Mouse (Mus musculus) thymus, adult 2 months (tissue): ENCODE data around the gene Smarcc2. TPM values are rescaled to one million over a fixed set of nuclear protein-coding genes. Genes with fewer than 3 reads are reported as not detected.

Source experiments
- DNase-seq: peaks from one replicate; pipeline ENCODE4 v3.0.0; 2021
- H3K27ac ChIP-seq: fragments of 200-500 bp; 2 replicates; pipeline ENCODE4 v1.5.1; 2012; ENCODE audit warnings: low read length, control low read depth; ENCODE audit not compliant: control insufficient read depth, insufficient read depth
- H3K27me3 ChIP-seq: fragments of 200-500 bp; 2 replicates; pipeline ENCODE4 v1.6.1; 2012; ENCODE audit warnings: mild to moderate bottlenecking, low read length, moderate library complexity, mixed read lengths; ENCODE audit not compliant: control insufficient read depth, insufficient read depth
- H3K36me3 ChIP-seq: fragments of 200-500 bp; 2 replicates; pipeline ENCODE4 v1.6.1; 2012; ENCODE audit warnings: mild to moderate bottlenecking, low read length, moderate library complexity; ENCODE audit not compliant: control insufficient read depth, insufficient read depth
- H3K4me1 ChIP-seq: fragments of 200-500 bp; replicated peaks from 2 replicates; pipeline ENCODE4 v1.6.1; 2012; ENCODE audit warnings: low read length; ENCODE audit not compliant: control insufficient read depth, insufficient read depth
- H3K4me3 ChIP-seq: fragments of 200-500 bp; 2 replicates; pipeline ENCODE4 v1.5.1; 2012; ENCODE audit warnings: mild to moderate bottlenecking, low read length, control low read depth, moderate library complexity; ENCODE audit not compliant: control insufficient read depth, insufficient read depth
- CTCF ChIP-seq: fragments of 200-500 bp; IDR thresholded peaks from 2 replicates; pipeline ENCODE4 v1.5.1; 2012; ENCODE audit warnings: mild to moderate bottlenecking, control low read depth, low read length, moderate library complexity, borderline replicate concordance; ENCODE audit not compliant: control insufficient read depth, poor library complexity, insufficient read depth; ENCODE audit errors: extremely low read depth
- POLR2A ChIP-seq: fragments of 200-500 bp; IDR thresholded peaks from 2 replicates; pipeline ENCODE4 v1.6.1; 2012; ENCODE audit warnings: mild to moderate bottlenecking, low read length, control low read depth, moderate library complexity; ENCODE audit not compliant: control insufficient read depth, poor library complexity, insufficient read depth; ENCODE audit errors: extremely low read depth
- WGBS: fragments of 180-500 bp; shearing (Covaris S2); methylation state at CpG from one replicate; pipeline ENCODE4 v1.1.7; 2018; 5-methylcytosine and 5-hydroxymethylcytosine counted together
- polyA plus RNA-seq: library from polyadenylated mRNA; depleted of rRNA; stranded (reverse); fragments of >200 nt; gene quantifications from 2 replicates; pipeline ENCODE4 v1.2.3, GENCODE M21; 2012; rRNA removed

The Smarcc2 gene
- polyA plus RNA-seq, result 176 and 211 TPM in 2 replicates

DNA sequence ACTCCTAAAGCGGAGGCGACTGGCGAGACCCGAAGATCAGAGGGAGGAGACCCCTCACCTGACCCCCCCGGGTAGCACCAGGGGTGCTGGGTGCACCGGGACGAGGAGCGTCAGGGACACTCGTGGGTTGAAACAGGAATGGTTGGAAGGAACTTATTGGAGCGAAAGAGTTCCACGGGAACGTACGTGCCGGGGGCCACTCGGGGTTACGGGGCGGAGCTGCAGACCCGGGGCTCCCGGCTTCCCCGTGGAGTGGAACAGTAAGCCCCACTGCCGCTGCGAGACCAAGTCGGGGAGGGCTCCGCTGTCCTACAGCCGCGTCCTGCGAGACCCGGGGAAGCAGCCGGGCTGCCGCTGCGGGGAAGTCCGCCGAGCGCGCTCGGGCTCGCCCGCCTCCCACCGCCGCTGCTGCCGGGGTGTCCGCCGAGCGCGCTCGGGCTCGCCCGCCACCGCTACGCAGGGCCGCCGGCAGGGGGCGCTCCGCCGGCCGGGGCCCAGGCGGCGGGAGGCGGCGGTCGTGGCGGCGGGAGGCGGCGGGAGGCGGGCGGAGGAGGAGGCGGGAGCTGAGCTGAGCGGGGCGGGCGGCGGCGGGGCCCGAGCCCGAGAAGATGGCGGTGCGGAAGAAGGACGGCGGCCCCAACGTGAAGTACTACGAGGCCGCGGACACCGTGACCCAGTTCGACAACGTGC is at the start of gene Smarcc2:
Gene Smarcc2 (plus strand): TSS at position 530 of the 690 bp plus-strand sequence.
- Histone ChIP-seq H3K4me1 (peaks cover 14% of the 10 kb centered on the region), H3K4me3 (peak within 1 kb of the TSS; percentile 94), H3K36me3 (peaks cover 21% of the 10 kb centered on the region), H3K27ac (peak within 1 kb of the TSS; percentile 76), H3K27me3 (no peaks in the 10 kb centered on the region)
- DNase-seq, result peak; percentile 80
- WGBS, result under 1% methylated on average over 67 of the region's 86 CpGs
- TF ChIP-seq POLR2A (peak; percentile 53), CTCF (peak; percentile 80; the same call in 1 of the 2 replicates)

DNA sequence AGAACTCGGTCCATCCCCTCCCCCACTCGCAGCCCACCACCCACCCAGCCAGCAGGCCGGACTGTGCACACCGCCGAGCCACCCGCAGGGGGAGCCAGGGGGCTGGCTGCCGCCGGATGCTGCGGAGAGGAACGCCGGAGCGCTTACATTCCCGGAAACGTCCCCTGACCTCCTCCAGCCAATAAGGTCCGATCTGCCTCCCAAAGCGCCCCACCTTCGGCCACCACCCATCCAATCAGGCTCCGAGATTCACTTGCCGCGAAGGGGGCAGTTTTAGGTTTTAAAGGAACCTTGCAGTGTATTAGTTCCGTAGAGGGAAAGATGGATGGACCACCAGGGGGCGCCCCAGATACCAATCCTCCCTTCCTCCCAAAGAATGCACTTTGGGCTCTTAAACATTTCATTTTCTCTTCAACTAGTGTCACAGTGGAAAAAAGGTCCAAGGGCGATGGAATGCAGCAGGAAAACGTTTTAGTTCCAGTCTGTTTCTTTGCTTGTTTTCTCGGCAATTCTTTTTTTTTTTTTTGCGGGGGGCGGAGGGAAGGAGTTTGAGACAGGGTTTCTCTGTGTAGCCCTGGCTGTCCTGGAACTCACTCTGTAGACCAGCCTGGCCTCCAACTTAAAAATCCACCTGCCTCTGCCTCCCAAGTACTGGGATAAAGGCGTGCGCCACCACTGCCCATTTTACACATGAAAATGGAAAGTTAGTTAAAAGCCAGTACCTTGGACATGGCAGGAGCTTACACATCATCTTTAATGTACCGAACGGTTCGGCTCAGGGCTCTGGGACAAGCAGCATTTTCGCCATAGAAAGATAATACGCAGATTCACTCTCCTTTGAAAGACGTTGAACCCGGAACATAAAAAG is 49.1 kb upstream of the Smarcc2 start:
- no peaks in the 10 kb centered on the region for H3K36me3 ChIP-seq
- no peaks in the 10 kb centered on the region for H3K27me3 ChIP-seq
- peak; percentile 91 for TF ChIP-seq CTCF
- peak; percentile 63; the same call in 1 of the 2 replicates for TF ChIP-seq POLR2A
- peak overlapping the region; percentile 68 for H3K4me3 ChIP-seq
- DNase-seq, result peak; percentile 96
- peaks cover 25% of the 10 kb centered on the region for H3K4me1 ChIP-seq
- H3K27ac ChIP-seq, result peak overlapping the region; percentile 94
- 7% methylated on average over 36 of the region's 36 CpGs for WGBS

DNA sequence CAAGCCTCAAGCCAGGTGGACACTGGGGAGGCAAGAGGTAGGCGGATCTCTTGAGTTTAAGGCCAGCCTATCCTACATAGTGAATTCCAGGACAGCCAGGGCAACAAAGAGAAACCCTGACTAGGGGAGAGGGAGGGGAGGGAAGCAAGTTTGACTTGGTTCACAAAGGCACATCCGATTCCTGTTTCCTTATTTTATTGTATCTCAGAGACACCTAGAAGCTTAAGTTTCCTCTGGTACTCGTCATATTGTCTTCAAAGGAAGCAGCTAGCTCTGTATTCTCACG is 48.5 kb upstream of the Smarcc2 start:
- Histone ChIP-seq H3K36me3 (no peaks in the 10 kb centered on the region), H3K4me3 (peak overlapping the region; percentile 35), H3K27ac (peak overlapping the region; percentile 94), H3K4me1 (peaks cover 25% of the 10 kb centered on the region), H3K27me3 (no peaks in the 10 kb centered on the region)
- TF ChIP-seq CTCF, result no peak
- WGBS, result 11% methylated on average over 4 of the region's 4 CpGs
- peak; percentile 16 for DNase-seq

DNA sequence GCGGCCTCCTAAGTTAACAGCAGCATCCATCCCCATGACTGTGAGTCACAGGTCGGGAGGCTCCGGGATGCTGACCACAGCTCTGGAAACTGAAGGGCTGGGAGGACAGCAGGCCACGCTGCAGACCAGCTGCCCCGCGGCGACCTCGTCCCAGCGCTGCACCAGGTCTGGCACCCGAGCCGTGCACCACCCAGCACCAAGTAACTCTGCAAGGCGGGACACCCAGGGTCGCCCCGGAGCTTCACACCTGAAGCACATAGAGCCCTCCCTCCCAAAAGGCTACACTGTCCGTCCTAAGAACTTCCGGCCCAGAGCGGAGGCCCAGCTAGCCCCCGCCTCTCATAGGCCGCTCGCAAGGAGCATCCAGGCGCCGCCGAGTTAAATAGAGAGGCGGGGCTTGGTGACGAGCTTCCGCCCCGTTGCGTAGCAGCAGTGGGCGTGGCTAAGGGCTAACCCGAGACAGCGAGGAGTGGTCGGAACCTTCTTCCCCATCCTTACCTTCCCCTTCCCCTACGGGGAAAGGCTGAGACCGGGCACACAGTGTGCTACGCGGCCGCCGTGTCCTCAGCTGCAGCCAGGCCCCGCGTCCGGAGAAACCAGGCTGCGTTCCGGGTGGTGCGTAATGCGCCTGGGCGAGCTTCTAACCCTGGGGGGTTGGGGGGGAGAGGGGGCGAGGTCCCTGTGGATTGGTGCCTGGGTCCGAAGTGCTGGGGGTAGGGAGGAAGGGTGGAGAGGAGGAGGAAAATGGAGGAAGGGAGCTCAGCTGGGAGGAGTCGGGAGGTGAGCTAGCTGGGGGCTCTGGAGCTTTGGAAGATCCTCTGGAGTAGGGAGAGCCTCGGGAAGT is 47.6 kb upstream of the Smarcc2 start, which contains the start of the genes Nabp2 and Rnf41:
Gene Nabp2 (minus strand): TSS at position 282 of the 844 bp plus-strand sequence.
Gene Rnf41 (plus strand): TSS at position 447 of the 844 bp plus-strand sequence.
- H3K4me3 ChIP-seq, result peak within 1 kb of the TSS; percentile 87
- TF ChIP-seq CTCF (0 out of 2 replicates have a peak, but pooled peaks have one; percentile 19), POLR2A (peak; percentile 96)

DNA sequence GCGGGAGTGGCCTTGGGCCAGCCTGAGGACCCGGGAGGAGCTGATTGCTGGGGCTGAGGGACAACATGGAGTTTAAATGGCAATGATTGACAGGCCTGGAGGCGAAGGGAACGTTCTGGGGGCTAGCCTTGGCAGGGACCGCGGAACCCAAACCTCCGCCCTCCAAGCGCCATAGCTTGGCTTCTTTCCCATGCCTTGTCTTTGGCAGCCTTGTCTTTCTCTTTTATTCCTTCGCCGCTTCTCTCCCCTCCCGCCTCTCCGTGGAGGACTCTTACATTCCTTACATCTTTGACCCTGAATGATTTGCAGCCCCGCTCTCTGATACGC is 47.0 kb upstream of the Smarcc2 start:
- no peaks in the 10 kb centered on the region for H3K27me3 ChIP-seq
- H3K27ac ChIP-seq, result no peak overlapping the region
- peak overlapping the region; percentile 87 for H3K4me3 ChIP-seq
- peaks cover 11% of the 10 kb centered on the region; the same call in 1 of the 2 replicates for H3K36me3 ChIP-seq
- TF ChIP-seq POLR2A, result no peak
- TF ChIP-seq CTCF, result no peak
- H3K4me1 ChIP-seq, result peaks cover 25% of the 10 kb centered on the region
- 7% methylated on average over 14 of the region's 14 CpGs for WGBS
- no peak for DNase-seq

More for the DNA sequence above, 47.6 kb upstream of the Smarcc2 start, which contains the start of the genes Nabp2 and Rnf41:
- Histone ChIP-seq H3K27ac (peak within 1 kb of the TSS; percentile 94), H3K4me1 (peaks cover 25% of the 10 kb centered on the region), H3K36me3 (peaks cover 7% of the 10 kb centered on the region; the same call in 1 of the 2 replicates), H3K27me3 (no peaks in the 10 kb centered on the region)
- under 1% methylated on average over 50 of the region's 50 CpGs for WGBS
- peak; percentile 98 for DNase-seq

DNA sequence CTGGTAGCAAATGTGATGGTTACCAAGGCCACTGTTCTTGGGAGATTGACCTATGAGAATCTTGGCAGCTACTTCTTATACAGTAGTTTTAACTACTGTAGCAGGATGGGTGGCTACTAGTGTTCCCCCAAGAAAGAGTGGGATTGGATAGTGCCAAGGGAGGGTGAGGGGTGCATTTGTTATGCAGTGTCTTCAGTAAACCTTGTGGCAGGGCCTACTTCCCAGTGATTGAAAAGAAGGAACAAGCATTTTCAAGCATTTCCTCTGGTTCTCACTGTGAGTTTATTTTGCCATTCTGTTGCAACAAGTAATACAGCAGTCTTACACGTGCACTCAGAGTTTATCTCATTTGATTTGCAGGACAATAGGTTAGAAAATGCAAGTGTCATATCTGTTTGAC is 46.5 kb upstream of the Smarcc2 start:
- Histone ChIP-seq H3K27ac (no peak overlapping the region), H3K4me1 (peaks cover 25% of the 10 kb centered on the region)

More for the DNA sequence above, 46.5 kb upstream of the Smarcc2 start:
- H3K36me3 ChIP-seq, result peaks cover 15% of the 10 kb centered on the region; the same call in 1 of the 2 replicates
- DNase-seq, result no peak
- no peaks in the 10 kb centered on the region for H3K27me3 ChIP-seq
- H3K4me3 ChIP-seq, result no peak overlapping the region
- no peak for TF ChIP-seq CTCF
- no peak for TF ChIP-seq POLR2A
- 14% methylated on average over 1 of the region's 1 CpGs for WGBS
